ENCODE assay signal across 10 mouse cellular contexts in genomic region chr12:54822836-54823426, GRCm38 (mm10). TPM values are rescaled to one million over a fixed set of nuclear protein-coding genes. Genes with fewer than 3 reads are reported as not detected.
DNase-seq lines count a peak whose midpoint lies in the region; ATAC-seq and TF ChIP-seq lines count a peak whose summit lies in the region.
"Had no signal": no experiment of that assay in that cellular context is flagged by ENCODE, and none has a peak within 500 bp of the region (broad histone marks: within the 10 kb centered on the region; RNA-seq: fewer than 3 reads in every experiment).

No protein-coding gene starts in this region.

- no peak for TF ChIP-seq POLR2A in lung, adult 2 months (IDR thresholded peaks at IDR 0.05; ENCODE audit: borderline replicate concordance, extremely low read depth, low read depth, low read length)

- 59% methylated on average over 4 of the region's 4 CpGs for WGBS in forebrain, embryonic 14.5 days
- whole genome bisulfite sequencing in forebrain, embryonic 10.5 days, result 87% methylated on average over 4 of the region's 4 CpGs
- 39% methylated on average over 4 of the region's 4 CpGs for WGBS in lung, embryonic 16.5 days
- WGBS in lung, adult 2 months, result 43% methylated on average over 4 of the region's 4 CpGs

- no peak overlapping the region for H3K4me2 ChIP-seq in forebrain, embryonic 14.5 days (ENCODE audit: low read length)
- H3K4me2 ChIP-seq in lung, embryonic 16.5 days (ENCODE audit: low read depth, low read length), result no peak overlapping the region
- H3K4me2 ChIP-seq: limb, embryonic 13.5 days had no signal

- H3K27ac ChIP-seq in forebrain, embryonic 14.5 days (ENCODE audit: low read depth, low read length), result no peak overlapping the region
- H3K27ac ChIP-seq in forebrain, embryonic 10.5 days, result no peak overlapping the region
- H3K27ac ChIP-seq in lung, embryonic 16.5 days (ENCODE audit: low read length), result no peak overlapping the region
- H3K27ac ChIP-seq: limb, embryonic 13.5 days had no signal

- no peak overlapping the region for H3K4me3 ChIP-seq in forebrain, embryonic 14.5 days (ENCODE audit: low read depth, low read length)
- no peak overlapping the region for H3K4me3 ChIP-seq in forebrain, embryonic 10.5 days
- no peak overlapping the region for H3K4me3 ChIP-seq in lung, embryonic 16.5 days (ENCODE audit: low read length)
- no peak overlapping the region for H3K4me3 ChIP-seq in lung, adult 2 months (replicated peaks; ENCODE audit: extremely low read depth, low read depth, low read length)
- H3K4me3 ChIP-seq: limb, embryonic 13.5 days had no signal

- no peak overlapping the region for H3K9ac ChIP-seq in forebrain, embryonic 14.5 days (ENCODE audit: low read length)
- H3K9ac ChIP-seq in lung, embryonic 16.5 days (ENCODE audit: low read length), result no peak overlapping the region
- H3K9ac ChIP-seq: limb, embryonic 13.5 days had no signal

- H3K9me3 ChIP-seq in forebrain, embryonic 14.5 days (replicated peaks; ENCODE audit: control insufficient read depth, low read length), result no peaks in the 10 kb centered on the region
- no peaks in the 10 kb centered on the region for H3K9me3 ChIP-seq in forebrain, embryonic 10.5 days
- H3K9me3 ChIP-seq in lung, embryonic 16.5 days (ENCODE audit: control insufficient read depth, low read length), result no peaks in the 10 kb centered on the region
- H3K9me3 ChIP-seq: limb, embryonic 13.5 days had no signal

- DNase-seq in forebrain, embryonic 14.5 days (ENCODE audit: low spot score), result peak; percentile 78
- DNase-seq in forebrain, embryonic 10.5 days (ENCODE audit: extremely low spot score, low spot score), result no peak
- DNase-seq in lung, adult 2 months, result no peak
- peak; percentile 28 to 70 for DNase-seq in layer of hippocampus, postnatal 14 days (ENCODE audit: low spot score in 2 of 2)
- peak; percentile 75 for DNase-seq in right cerebral cortex, postnatal 25 days
- DNase-seq in adrenal gland, postnatal 25 days, result no peak
- DNase-seq in thymus, postnatal 25 days, result no peak

- H3K27me3 ChIP-seq in forebrain, embryonic 14.5 days (replicated peaks; ENCODE audit: control insufficient read depth, insufficient read depth, low read length), result no peaks in the 10 kb centered on the region
- no peaks in the 10 kb centered on the region for H3K27me3 ChIP-seq in forebrain, embryonic 10.5 days (ENCODE audit: poor library complexity, severe bottlenecking)
- H3K27me3 ChIP-seq in lung, embryonic 16.5 days (ENCODE audit: control insufficient read depth, insufficient read depth, low read depth, low read length), result no peaks in the 10 kb centered on the region
- H3K27me3 ChIP-seq: CH12.LX; limb, embryonic 13.5 days had no signal

- peak; percentile 76; the same call in 1 of the 2 replicates for ATAC-seq in forebrain, embryonic 14.5 days
- ATAC-seq in lung, embryonic 16.5 days (ENCODE audit: low read depth), result peak; percentile 57

- no peaks in the 10 kb centered on the region for H3K36me3 ChIP-seq in forebrain, embryonic 14.5 days (ENCODE audit: control insufficient read depth, insufficient read depth, low read length)
- no peaks in the 10 kb centered on the region for H3K36me3 ChIP-seq in forebrain, embryonic 10.5 days (replicated peaks)
- no peaks in the 10 kb centered on the region for H3K36me3 ChIP-seq in lung, embryonic 16.5 days (ENCODE audit: control insufficient read depth, insufficient read depth, low read length)
- H3K36me3 ChIP-seq: limb, embryonic 13.5 days had no signal

- no peak for TF ChIP-seq CTCF in lung, adult 2 months (IDR thresholded peaks at IDR 0.05; ENCODE audit: insufficient read depth, low read length)

- no peaks in the 10 kb centered on the region; the same call in 1 of the 2 replicates for H3K4me1 ChIP-seq in forebrain, embryonic 14.5 days (ENCODE audit: control insufficient read depth, insufficient read depth, low read length)
- 0 out of 2 replicates have a peak, but pooled peaks cover 5% of the 10 kb centered on the region for H3K4me1 ChIP-seq in forebrain, embryonic 10.5 days
- H3K4me1 ChIP-seq in lung, embryonic 16.5 days (replicated peaks; ENCODE audit: control insufficient read depth, insufficient read depth, low read length), result peaks cover 8% of the 10 kb centered on the region; the same call in 1 of the 2 replicates
- H3K4me1 ChIP-seq in lung, adult 2 months (ENCODE audit: control insufficient read depth, insufficient read depth, low read length), result no peaks in the 10 kb centered on the region; the same call in 1 of the 2 replicates
- H3K4me1 ChIP-seq: limb, embryonic 13.5 days had no signal

RNA-seq across cellular contexts. Expression of gene Snx6, which starts 27.4 kb away (rescaled TPM):
- polyA plus RNA-seq in forebrain, embryonic 14.5 days (2014; fragmentation: Nextera tagmentation; extraction: Ambion mirVana), result 187 and 194 TPM in 2 replicates
- 188 and 196 TPM in 2 replicates for polyA plus RNA-seq in forebrain, embryonic 10.5 days (2016; fragmentation: Nextera tagmentation; extraction: Ambion mirVana)
- polyA plus RNA-seq in lung, embryonic 16.5 days (2015; fragmentation: Nextera tagmentation; extraction: Ambion mirVana), result 165 and 180 TPM in 2 replicates
- 14.4 and 17.0 TPM in 2 replicates for polyA plus RNA-seq in lung, adult 2 months (2012; rRNA removed)
- 10 to 100 TPM; 47.4 to 57.9 TPM for total RNA-seq in layer of hippocampus, postnatal 14 days (2021)
- total RNA-seq in adrenal gland, postnatal 25 days (2021), result 59.8 and 71.6 TPM in 2 replicates

RNA-seq across cellular contexts. Expression of gene Cfl2, which starts 39.7 kb away (rescaled TPM):
- 375 and 380 TPM in 2 replicates for polyA plus RNA-seq in forebrain, embryonic 14.5 days (2014; fragmentation: Nextera tagmentation; extraction: Ambion mirVana)
- 198 and 200 TPM in 2 replicates for polyA plus RNA-seq in forebrain, embryonic 10.5 days (2016; fragmentation: Nextera tagmentation; extraction: Ambion mirVana)
- 175 and 182 TPM in 2 replicates for polyA plus RNA-seq in lung, embryonic 16.5 days (2015; fragmentation: Nextera tagmentation; extraction: Ambion mirVana)
- 12.5 and 27.8 TPM in 2 replicates for polyA plus RNA-seq in lung, adult 2 months (2012; rRNA removed)
- total RNA-seq in layer of hippocampus, postnatal 14 days (2021), result 100 to 1,000 TPM; 140 to 142 TPM
- total RNA-seq in adrenal gland, postnatal 25 days (2021), result 114 and 143 TPM in 2 replicates

Comparison
In these comparisons a context has a peak if more than half of its experiments do, and no peak if none do; other contexts are left out.
1. DNase-seq: peak in forebrain, embryonic 14.5 days (single experiment), layer of hippocampus, postnatal 14 days (2 of 2) and right cerebral cortex, postnatal 25 days (single experiment); none in forebrain, embryonic 10.5 days (single experiment), lung, adult 2 months (single experiment), adrenal gland, postnatal 25 days (single experiment) and thymus, postnatal 25 days (single experiment).